Mouse (Mus musculus) right cerebral cortex, postnatal 4 days (tissue): ENCODE results near the gene Pxylp1.

Experiments
- DNase-seq: peaks from one replicate; pipeline ENCODE4 v3.0.0-alpha.2; 2022

The Pxylp1 gene

GRCm38 (mm10) chr9:96857838-96858237, 34.6 kb downstream of the Pxylp1 start:
- DNase-seq, result no peak

- no peak for DNase-seq
Measured at GRCm38 (mm10) chr9:96853300-96854186, 38.9 kb downstream of the Pxylp1 start.

- DNase-seq, result no peak
Measured at GRCm38 (mm10) chr9:96851634-96852033, 40.8 kb downstream of the Pxylp1 start.

- no peak for DNase-seq
Measured at GRCm38 (mm10) chr9:96851036-96851435, 41.4 kb downstream of the Pxylp1 start.

GRCm38 (mm10) chr9:96849012-96849411, 43.5 kb downstream of the Pxylp1 start:
- DNase-seq, result no peak

- no peak for DNase-seq
Measured at GRCm38 (mm10) chr9:96846361-96846760, 46.1 kb downstream of the Pxylp1 start.

- no peak for DNase-seq
Measured at GRCm38 (mm10) chr9:96844798-96845209, 47.7 kb downstream of the Pxylp1 start.

GRCm38 (mm10) chr9:96839376-96839775, 53.1 kb downstream of the Pxylp1 start:
- no peak for DNase-seq

- no peak for DNase-seq
Measured at GRCm38 (mm10) chr9:96838864-96839263, 53.6 kb downstream of the Pxylp1 start.

- DNase-seq, result no peak
Measured at GRCm38 (mm10) chr9:96837781-96838420, 54.6 kb downstream of the Pxylp1 start.

- DNase-seq, result no peak
Measured at GRCm38 (mm10) chr9:96836984-96837383, 55.5 kb downstream of the Pxylp1 start.

GRCm38 (mm10) chr9:96835374-96835921, 57.0 kb downstream of the Pxylp1 start:
- DNase-seq, result no peak

- DNase-seq, result no peak
Measured at GRCm38 (mm10) chr9:96833606-96834005, 58.9 kb downstream of the Pxylp1 start.

GRCm38 (mm10) chr9:96832516-96832915, 60.0 kb downstream of the Pxylp1 start:
- DNase-seq, result no peak

- no peak for DNase-seq
Measured at GRCm38 (mm10) chr9:96830856-96831359, 61.6 kb downstream of the Pxylp1 start.

GRCm38 (mm10) chr9:96829682-96830081, 62.8 kb downstream of the Pxylp1 start:
- DNase-seq, result no peak

GRCm38 (mm10) chr9:96828071-96828470, 64.4 kb downstream of the Pxylp1 start:
- DNase-seq, result no peak

- no peak for DNase-seq
Measured at GRCm38 (mm10) chr9:96827002-96827785, 65.3 kb downstream of the Pxylp1 start.

GRCm38 (mm10) chr9:96824857-96825256, 67.6 kb downstream of the Pxylp1 start:
- DNase-seq, result no peak

GRCm38 (mm10) chr9:96824026-96824425, 68.4 kb downstream of the Pxylp1 start:
- no peak for DNase-seq

- no peak for DNase-seq
Measured at GRCm38 (mm10) chr9:96823541-96823940, 68.9 kb downstream of the Pxylp1 start.

GRCm38 (mm10) chr9:96823005-96823404, 69.5 kb downstream of the Pxylp1 start:
- no peak for DNase-seq
